Mouse (Mus musculus) brain, embryonic 14.5 days (tissue): ENCODE results near the gene Gpr179. TPM values are rescaled to one million over a fixed set of nuclear protein-coding genes. Genes with fewer than 3 reads are reported as not detected.

Experiments used
- DNase-seq: peaks from one replicate; pipeline ENCODE4 v3.0.0-alpha.2; 2011; ENCODE audit warnings: low read depth
- CTCF ChIP-seq: fragments of 200-500 bp; IDR thresholded peaks from 2 replicates; pipeline ENCODE4 v1.5.1; 2012; ENCODE audit warnings: inconsistent platforms, mild to moderate bottlenecking, moderate library complexity, borderline replicate concordance; ENCODE audit not compliant: insufficient read depth, insufficient read length; ENCODE audit errors: extremely low read depth
- POLR2A ChIP-seq: fragments of 200-500 bp; IDR thresholded peaks from 2 replicates; pipeline ENCODE4 v1.6.1; 2012; ENCODE audit warnings: mild to moderate bottlenecking, inconsistent platforms, borderline replicate concordance; ENCODE audit not compliant: poor library complexity, insufficient read depth, insufficient read length, severe bottlenecking; ENCODE audit errors: extremely low read depth
- polyA plus RNA-seq: library from polyadenylated mRNA; depleted of rRNA; stranded (reverse); fragments of >200 nt; gene quantifications from 2 replicates; pipeline ENCODE4 v1.2.3, GENCODE M21; 2012; rRNA removed

The Gpr179 gene
- polyA plus RNA-seq, result 0.26 and 0.41 TPM in 2 replicates

- peak; percentile 55 for DNase-seq
- TF ChIP-seq CTCF (no peak), POLR2A (no peak)
Observed at GRCm38 (mm10) chr11:97352027-97352684, at the start of gene Gpr179. TSS of gene Gpr179 (minus strand) at chr11:97352077.

GRCm38 (mm10) chr11:97401082-97401481 lies 49.2 kb upstream of the Gpr179 start:
- DNase-seq, result peak; percentile 80
- no peak for TF ChIP-seq CTCF
- TF ChIP-seq POLR2A, result no peak

- peak; percentile 94 for TF ChIP-seq CTCF
- TF ChIP-seq POLR2A, result no peak
- DNase-seq, result peak; percentile 92
Observed at GRCm38 (mm10) chr11:97399958-97400710, 48.3 kb upstream of the Gpr179 start.

- TF ChIP-seq CTCF (no peak), POLR2A (no peak)
- no peak for DNase-seq
Observed at GRCm38 (mm10) chr11:97398506-97398905, 46.6 kb upstream of the Gpr179 start.

GRCm38 (mm10) chr11:97394146-97394545 lies 42.3 kb upstream of the Gpr179 start:
- TF ChIP-seq CTCF, result no peak
- TF ChIP-seq POLR2A, result no peak
- DNase-seq, result no peak

GRCm38 (mm10) chr11:97393658-97394057 lies 41.8 kb upstream of the Gpr179 start:
- no peak for DNase-seq
- TF ChIP-seq POLR2A (no peak), CTCF (no peak)

GRCm38 (mm10) chr11:97389127-97389526 lies 37.2 kb upstream of the Gpr179 start:
- TF ChIP-seq CTCF, result no peak
- no peak for TF ChIP-seq POLR2A
- DNase-seq, result no peak

- no peak for TF ChIP-seq CTCF
- no peak for TF ChIP-seq POLR2A
- DNase-seq, result no peak
Observed at GRCm38 (mm10) chr11:97387811-97388210, 35.9 kb upstream of the Gpr179 start.

- DNase-seq, result peak; percentile 72
Observed at GRCm38 (mm10) chr11:97383764-97384163, 31.9 kb upstream of the Gpr179 start.

GRCm38 (mm10) chr11:97383017-97383416 lies 31.1 kb upstream of the Gpr179 start:
- TF ChIP-seq POLR2A (no peak), CTCF (no peak)
- no peak for DNase-seq

More at GRCm38 (mm10) chr11:97383764-97384163, 31.9 kb upstream of the Gpr179 start:
- TF ChIP-seq CTCF, result no peak
- TF ChIP-seq POLR2A, result no peak

GRCm38 (mm10) chr11:97380036-97380435 lies 28.2 kb upstream of the Gpr179 start:
- DNase-seq, result no peak
- TF ChIP-seq CTCF (no peak), POLR2A (no peak)

- DNase-seq, result no peak
- TF ChIP-seq CTCF (no peak), POLR2A (no peak)
Observed at GRCm38 (mm10) chr11:97373402-97373801, 21.5 kb upstream of the Gpr179 start.
